Mouse (Mus musculus): ENCODE measurements around the gene Cacna1g.

- TF ChIP-seq CTCF (IDR thresholded peaks at IDR 0.05; ENCODE audit: low read depth, low read length) (no peak), POLR2A (IDR thresholded peaks at IDR 0.05; ENCODE audit: borderline replicate concordance, low read depth, low read length) (no peak)
Observed at GRCm38 (mm10) chr11:94495415-94495814, 21.4 kb upstream of the Cacna1g start.

All from bone marrow macrophage, adult 2 months (primary cell).